Mouse (Mus musculus): ENCODE data around the gene Rai1.

Rai1 gene

GRCm38 (mm10) chr11:60190055-60190641 lies 85.3 kb downstream of the Rai1 start:
- DNase-seq (ENCODE audit: low read depth, low spot score), result no peak

GRCm38 (mm10) chr11:60192534-60192933 lies 87.7 kb downstream of the Rai1 start:
- DNase-seq (ENCODE audit: low read depth, low spot score), result no peak

- DNase-seq (ENCODE audit: low read depth, low spot score), result no peak
Measured at GRCm38 (mm10) chr11:60193556-60193955, 88.7 kb downstream of the Rai1 start.

- peak; percentile 69 for DNase-seq (ENCODE audit: low read depth, low spot score)
Measured at GRCm38 (mm10) chr11:60195108-60195507, 90.3 kb downstream of the Rai1 start.

- DNase-seq (ENCODE audit: low read depth, low spot score), result no peak
Measured at GRCm38 (mm10) chr11:60196344-60196743, 91.5 kb downstream of the Rai1 start.

GRCm38 (mm10) chr11:60197998-60198619 lies 93.3 kb downstream of the Rai1 start:
- no peak for DNase-seq (ENCODE audit: low read depth, low spot score)

GRCm38 (mm10) chr11:60198651-60199050 lies 93.8 kb downstream of the Rai1 start:
- DNase-seq (ENCODE audit: low read depth, low spot score), result no peak

- DNase-seq (ENCODE audit: low read depth, low spot score), result peak; percentile 88
Measured at GRCm38 (mm10) chr11:60199702-60200184, 94.9 kb downstream of the Rai1 start.

- no peak for DNase-seq (ENCODE audit: low read depth, low spot score)
Measured at GRCm38 (mm10) chr11:60200384-60200783, 95.6 kb downstream of the Rai1 start.

- DNase-seq (ENCODE audit: low read depth, low spot score), result no peak
Measured at GRCm38 (mm10) chr11:60202710-60203638, 98.2 kb downstream of the Rai1 start.

- no peak for DNase-seq (ENCODE audit: low read depth, low spot score)
Measured at GRCm38 (mm10) chr11:60205026-60205425, 100.2 kb downstream of the Rai1 start.

GRCm38 (mm10) chr11:60206207-60206606 lies 101.4 kb downstream of the Rai1 start:
- DNase-seq (ENCODE audit: low read depth, low spot score), result no peak

GRCm38 (mm10) chr11:60208201-60208600 lies 103.4 kb downstream of the Rai1 start:
- no peak for DNase-seq (ENCODE audit: low read depth, low spot score)

- no peak for DNase-seq (ENCODE audit: low read depth, low spot score)
Measured at GRCm38 (mm10) chr11:60208712-60209111, 103.9 kb downstream of the Rai1 start.

GRCm38 (mm10) chr11:60209217-60209932 lies 104.6 kb downstream of the Rai1 start:
- peak; percentile 51 for DNase-seq (ENCODE audit: low read depth, low spot score)

GRCm38 (mm10) chr11:60209933-60210249 lies 105.1 kb downstream of the Rai1 start:
- no peak for DNase-seq (ENCODE audit: low read depth, low spot score)

- no peak for DNase-seq (ENCODE audit: low read depth, low spot score)
Measured at GRCm38 (mm10) chr11:60210305-60210724, 105.5 kb downstream of the Rai1 start.

GRCm38 (mm10) chr11:60211152-60211551 lies 106.3 kb downstream of the Rai1 start:
- DNase-seq (ENCODE audit: low read depth, low spot score), result no peak

GRCm38 (mm10) chr11:60211761-60212160 lies 106.9 kb downstream of the Rai1 start:
- DNase-seq (ENCODE audit: low read depth, low spot score), result no peak

- no peak for DNase-seq (ENCODE audit: low read depth, low spot score)
Measured at GRCm38 (mm10) chr11:60213266-60213665, 108.5 kb downstream of the Rai1 start.

- no peak for DNase-seq (ENCODE audit: low read depth, low spot score)
Measured at GRCm38 (mm10) chr11:60216671-60217070, 111.9 kb downstream of the Rai1 start.

GRCm38 (mm10) chr11:60217467-60217866 lies 112.7 kb downstream of the Rai1 start:
- no peak for DNase-seq (ENCODE audit: low read depth, low spot score)

Data from 3T3-L1 (cell line).